Mouse (Mus musculus) heart, postnatal 10 days (tissue): ENCODE measurements around the gene Wfdc2. TPM values are rescaled to one million over a fixed set of nuclear protein-coding genes. Genes with fewer than 3 reads are reported as not detected.
"Not testable (repeated sequence)": the region's sequence is repeated elsewhere in the genome, so short reads cannot be mapped to it uniquely, and the experiment has no call there.

Experiments
- DNase-seq, 2 experiments: peaks; one replicate each; pipeline ENCODE4 v3.0.0; 2021
- intact Hi-C: fragments of 180-260 bp; cut with DNase I; formaldehyde crosslinking; loops from one replicate; pipeline ENCODE4 v1.15.1; 2025
- total RNA-seq, 2 experiments: library from RNA; stranded (reverse); gene quantifications; 2 replicates each; pipeline ENCODE4 v1.2.3; 2021

The Wfdc2 gene
- total RNA-seq, 2 experiments from 2014 or later, result 0.84 to 1.0 TPM

GRCm38 (mm10) chr2:164608781-164609180 lies 46.6 kb downstream of the Wfdc2 start:
- intact Hi-C loops, result no loop called here
- DNase-seq, result no peak

- peak; percentile 29 to 50 for DNase-seq
- intact Hi-C loops, result not testable (repeated sequence)
Observed at GRCm38 (mm10) chr2:164613471-164613870, 51.3 kb downstream of the Wfdc2 start, which contains the start of the genes Wfdc6b and Wfdc8. Gene Wfdc6b, plus strand, starts transcription at chr2:164613522. Gene Wfdc8, minus strand, starts transcription at chr2:164613626.

- intact Hi-C loops, result no loop called here
- no peak for DNase-seq
Observed at GRCm38 (mm10) chr2:164615386-164615785, 53.2 kb downstream of the Wfdc2 start.

Other genes starting within 250 kb of the Wfdc2 start
- gene Svs6, start 245.7 kb upstream of the Wfdc2 start, total RNA-seq, result not detected
- gene Svs5, start 229.7 kb upstream of the Wfdc2 start, total RNA-seq, result not detected
- gene Slpi, start 173.3 kb upstream of the Wfdc2 start, total RNA-seq, result under 1 TPM; 0.45 to 0.77 TPM
- not detected for gene Rbpjl, start 159.3 kb upstream of the Wfdc2 start, total RNA-seq
- 1 to 10 TPM; 1.2 to 2.3 TPM for gene Matn4, start 157.3 kb upstream of the Wfdc2 start, total RNA-seq
- gene Sdc4, start 118.5 kb upstream of the Wfdc2 start, total RNA-seq, result 10 to 100 TPM; 24.3 to 39.3 TPM
- gene Sys1, start 105.4 kb upstream of the Wfdc2 start, total RNA-seq, result 10 to 100 TPM; 21.3 to 25.1 TPM
- 1 to 10 TPM; 5.5 to 7.4 TPM for gene Gm20458, start 101.4 kb upstream of the Wfdc2 start, total RNA-seq
- gene Trp53tg5, start 88.7 kb upstream of the Wfdc2 start, total RNA-seq, result not detected
- 10 to 100 TPM; 17.1 to 18.9 TPM for gene Dbndd2, start 76.3 kb upstream of the Wfdc2 start, total RNA-seq
- 10 to 100 TPM; 56.4 to 56.8 TPM for gene Pigt, start 64.9 kb upstream of the Wfdc2 start, total RNA-seq
- gene Spint3, start 11.0 kb downstream of the Wfdc2 start, total RNA-seq, result not detected
- not detected for gene Wfdc6a, start 23.0 kb downstream of the Wfdc2 start, total RNA-seq
- gene Eppin, start 31.2 kb downstream of the Wfdc2 start, total RNA-seq, result not detected
- not detected for gene Wfdc6b, start 51.1 kb downstream of the Wfdc2 start, total RNA-seq
- gene Wfdc8, start 51.2 kb downstream of the Wfdc2 start, total RNA-seq, result not detected
- not detected for gene Wfdc16, start 76.4 kb downstream of the Wfdc2 start, total RNA-seq
- gene Wfdc10, start 93.6 kb downstream of the Wfdc2 start, total RNA-seq, result not detected
- gene Wfdc9, start 94.2 kb downstream of the Wfdc2 start, total RNA-seq, result not detected
- not detected for gene Wfdc11, start 111.7 kb downstream of the Wfdc2 start, total RNA-seq
- not detected for gene Wfdc13, start 122.7 kb downstream of the Wfdc2 start, total RNA-seq
- gene Spint4, start 136.1 kb downstream of the Wfdc2 start, total RNA-seq, result not detected
- gene Spint5, start 152.9 kb downstream of the Wfdc2 start, total RNA-seq, result not detected
- gene Wfdc3, start 183.5 kb downstream of the Wfdc2 start, total RNA-seq, result under 1 TPM; 0.17 to 0.40 TPM
- gene Dnttip1, start 183.6 kb downstream of the Wfdc2 start, total RNA-seq, result 10 to 100 TPM; 35.8 to 38.5 TPM
- gene Ube2c, start 207.5 kb downstream of the Wfdc2 start, total RNA-seq, result 10 to 100 TPM; 31.7 to 32.5 TPM
- under 1 TPM in 1 of 2 experiments, not detected in 1; 0.52 TPM for gene Tnnc2, start 217.6 kb downstream of the Wfdc2 start, total RNA-seq
- gene Snx21, start 223.4 kb downstream of the Wfdc2 start, total RNA-seq, result 10 to 100 TPM; 25.9 to 26.3 TPM
- gene Acot8, start 242.5 kb downstream of the Wfdc2 start, total RNA-seq, result 10 to 100 TPM; 12.6 to 13.4 TPM
- gene Zswim3, start 242.7 kb downstream of the Wfdc2 start, total RNA-seq, result 1 to 10 TPM; 2.1 to 2.9 TPM